Mouse (Mus musculus) myocyte (in vitro differentiated cells): ENCODE measurements at regions not wholly inside any gene's neighbourhood (a gene's known extent, or its start where the extent isn't known, plus 50 kb on each side); places are given as distances from the start of the nearest gene placed in this dataset.

Experiments
- E2F4 ChIP-seq: IDR thresholded peaks from one replicate; pipeline ENCODE4 v1.6.1; 2011; ENCODE audit warnings: mild to moderate bottlenecking, control low read depth, moderate library complexity; ENCODE audit not compliant: insufficient read depth
- MAX ChIP-seq: IDR thresholded peaks from one replicate; pipeline ENCODE4 v1.6.1; 2011; ENCODE audit warnings: low read depth, mild to moderate bottlenecking, control low read depth
- MYOG ChIP-seq, 3 experiments: IDR thresholded peaks; one replicate each; pipeline ENCODE4 v1.6.1; 2011; ENCODE audit warnings: control low read depth in 2 of 3, low read depth in 2 of 3, mild to moderate bottlenecking in 2 of 3; ENCODE audit not compliant: insufficient read length in 2 of 3, control insufficient read depth in 1 of 3, insufficient read depth in 1 of 3
- POLR2A ChIP-seq: IDR thresholded peaks from one replicate; pipeline ENCODE4 v1.6.1; 2011; ENCODE audit warnings: low read depth, mild to moderate bottlenecking, control low read depth, moderate library complexity; ENCODE audit not compliant: insufficient read length
- POLR2AphosphoS2 ChIP-seq: IDR thresholded peaks from one replicate; pipeline ENCODE4 v1.6.1; 2011; ENCODE audit warnings: low read depth, control low read depth; ENCODE audit not compliant: insufficient read length
- TCF12 ChIP-seq: IDR thresholded peaks from one replicate; pipeline ENCODE4 v1.6.1; 2011; ENCODE audit warnings: mild to moderate bottlenecking, control low read depth; ENCODE audit not compliant: poor library complexity, insufficient read depth, severe bottlenecking
- TCF3 ChIP-seq: IDR thresholded peaks from one replicate; pipeline ENCODE4 v1.6.1; 2011; ENCODE audit warnings: low read depth, control low read depth; ENCODE audit not compliant: insufficient read length
- USF1 ChIP-seq: IDR thresholded peaks from one replicate; pipeline ENCODE4 v1.6.1; 2011; ENCODE audit warnings: low read depth, mild to moderate bottlenecking, control low read depth, moderate library complexity

- TF ChIP-seq MAX (no peak), POLR2A (no peak), E2F4 (no peak), USF1 (no peak), POLR2AphosphoS2 (no peak), TCF3 (no peak), TCF12 (no peak), MYOG (IDR thresholded peaks at IDR 0.05; ENCODE audit: control insufficient read depth in 1 of 3, insufficient read depth in 1 of 3, insufficient read length in 2 of 3, low read depth in 2 of 3) (no peak)
Observed at GRCm38 (mm10) chr10:117576881-117577730, 52.2 kb upstream of the Cpm start.
